Mouse (Mus musculus) kidney, adult 10 weeks (tissue): ENCODE measurements around the gene Olfr64. TPM values are rescaled to one million over a fixed set of nuclear protein-coding genes. Genes with fewer than 3 reads are reported as not detected.

Source experiments
- polyA plus RNA-seq: library from polyadenylated mRNA; stranded (reverse); fragments of 350-450 nt; fragmentation: Illumina TruSeq; extraction: RNeasy Lipid Tissue Mini Kit (QIAGEN cat#74804); gene quantifications from one replicate; pipeline ENCODE4 v1.2.3, GENCODE M21; 2014; ENCODE audit warnings: low read depth, low replicate concordance

Gene Olfr64
- not detected for polyA plus RNA-seq

GRCm38 (mm10) chr7:103894385-103894784 is at the start of gene Olfr64:
Gene Olfr64, minus strand, starts transcription at chr7:103894485.

GRCm38 (mm10) chr7:103934264-103934663 is 40.0 kb upstream of the Olfr64 start, which contains the start of gene Olfr632:
Gene Olfr632, plus strand, starts transcription at chr7:103934347.

GRCm38 (mm10) chr7:103928525-103928924 is 34.2 kb upstream of the Olfr64 start, which contains the start of gene Olfr631:
Gene Olfr631, plus strand, starts transcription at chr7:103928825.

GRCm38 (mm10) chr7:103903187-103903586 is 8.9 kb upstream of the Olfr64 start, which contains the start of gene Olfr65:
Gene Olfr65, plus strand, starts transcription at chr7:103903487.

GRCm38 (mm10) chr7:103886152-103886551 is 8.1 kb downstream of the Olfr64 start, which contains the start of gene Olfr66:
Gene Olfr66, minus strand, starts transcription at chr7:103886252.

GRCm38 (mm10) chr7:103853090-103853489 is 41.2 kb downstream of the Olfr64 start, which contains the start of gene Hbb-y:
Gene Hbb-y, minus strand, starts transcription at chr7:103853216.

GRCm38 (mm10) chr7:103843034-103843433 is 51.3 kb downstream of the Olfr64 start, which contains the start of gene Hbb-bh1:
Gene Hbb-bh1, minus strand, starts transcription at chr7:103843164.

GRCm38 (mm10) chr7:103840268-103840667 is 54.0 kb downstream of the Olfr64 start, which contains the start of gene Hbb-bh2:
Gene Hbb-bh2, minus strand, starts transcription at chr7:103840520.

Other genes starting within 250 kb of the Olfr64 start
- not detected for gene Olfr623, start 230.8 kb downstream of the Olfr64 start, polyA plus RNA-seq
- 0.44 TPM for gene Olfr624, start 223.3 kb downstream of the Olfr64 start, polyA plus RNA-seq
- not detected for gene Olfr625-ps1, start 211.8 kb downstream of the Olfr64 start, polyA plus RNA-seq
- not detected for gene Olfr243, start 179.8 kb downstream of the Olfr64 start, polyA plus RNA-seq
- not detected for gene Olfr628, start 164.1 kb downstream of the Olfr64 start, polyA plus RNA-seq
- gene Olfr629, start 149.5 kb downstream of the Olfr64 start, polyA plus RNA-seq = not detected
- not detected for gene Olfr630, start 137.2 kb downstream of the Olfr64 start, polyA plus RNA-seq
- not detected for gene Olfr69, start 122.9 kb downstream of the Olfr64 start, polyA plus RNA-seq
- gene Olfr68, start 114.8 kb downstream of the Olfr64 start, polyA plus RNA-seq = not detected
- gene Olfr67, start 102.7 kb downstream of the Olfr64 start, polyA plus RNA-seq = not detected
- 7.4 TPM for gene Hbb-bt, start 80.5 kb downstream of the Olfr64 start, polyA plus RNA-seq
- 99.3 TPM for gene Hbb-bs, start 66.4 kb downstream of the Olfr64 start, polyA plus RNA-seq
- gene Hbb-bh2, start 54.0 kb downstream of the Olfr64 start, polyA plus RNA-seq = not detected
- gene Hbb-bh1, start 51.3 kb downstream of the Olfr64 start, polyA plus RNA-seq = not detected
- not detected for gene Hbb-y, start 41.3 kb downstream of the Olfr64 start, polyA plus RNA-seq
- not detected for gene Olfr66, start 8.2 kb downstream of the Olfr64 start, polyA plus RNA-seq
- gene Olfr65, start 9.0 kb upstream of the Olfr64 start, polyA plus RNA-seq = not detected
- gene Olfr631, start 34.3 kb upstream of the Olfr64 start, polyA plus RNA-seq = not detected
- gene Olfr632, start 39.9 kb upstream of the Olfr64 start, polyA plus RNA-seq = not detected
- gene Olfr633, start 50.0 kb upstream of the Olfr64 start, polyA plus RNA-seq = not detected
- gene Olfr635, start 76.7 kb upstream of the Olfr64 start, polyA plus RNA-seq = not detected
- gene Olfr638, start 104.3 kb upstream of the Olfr64 start, polyA plus RNA-seq = not detected
- gene Olfr639, start 122.8 kb upstream of the Olfr64 start, polyA plus RNA-seq = not detected
- not detected for gene Olfr640, start 131.1 kb upstream of the Olfr64 start, polyA plus RNA-seq
- gene Olfr641, start 141.0 kb upstream of the Olfr64 start, polyA plus RNA-seq = not detected
- not detected for gene Olfr642, start 158.2 kb upstream of the Olfr64 start, polyA plus RNA-seq
- not detected for gene 4930516K23Rik, start 167.0 kb upstream of the Olfr64 start, polyA plus RNA-seq
- not detected for gene Olfr644, start 177.4 kb upstream of the Olfr64 start, polyA plus RNA-seq
- gene Olfr645, start 191.0 kb upstream of the Olfr64 start, polyA plus RNA-seq = not detected
- gene Olfr646, start 210.4 kb upstream of the Olfr64 start, polyA plus RNA-seq = not detected
- gene Ubqln5, start 235.3 kb upstream of the Olfr64 start, polyA plus RNA-seq = not detected
- gene Olfr643, start 242.9 kb upstream of the Olfr64 start, polyA plus RNA-seq = not detected
- gene Ubqln3, start 248.8 kb upstream of the Olfr64 start, polyA plus RNA-seq = not detected